Mouse (Mus musculus): ENCODE results near the gene Krt25. TPM values are rescaled to one million over a fixed set of nuclear protein-coding genes. Genes with fewer than 3 reads are reported as not detected.

Gene Krt25
- total and polyA plus RNA-seq, 3 experiments = 0.17 to 1.0 (median 0.69) TPM

DNA sequence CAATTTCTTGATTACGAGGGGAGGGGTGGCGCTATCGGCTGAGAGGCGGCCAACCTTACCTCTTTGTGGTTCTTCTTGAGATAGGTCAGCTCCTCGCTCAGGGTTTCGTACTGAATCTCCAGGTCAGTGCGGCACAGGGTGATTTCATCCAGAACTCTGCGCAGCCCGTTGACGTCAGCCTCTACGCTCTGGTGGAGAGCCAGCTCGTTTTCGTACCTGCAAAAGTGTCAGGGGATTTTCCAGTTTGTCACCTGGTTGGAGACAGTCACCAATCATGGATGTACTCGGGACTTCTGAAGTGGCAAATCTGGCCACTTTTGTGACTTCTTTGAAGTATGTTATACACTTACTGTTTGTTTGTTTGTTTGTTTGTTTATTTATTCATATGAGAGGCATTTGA lies 1.7 kb downstream of the Krt25 start:
- Histone ChIP-seq H3K9ac (ENCODE audit: insufficient read depth, low read depth) (no peak overlapping the region), H3K9me3 (replicated peaks; ENCODE audit: low read length) (no peaks in the 10 kb centered on the region), H3K4me2 (ENCODE audit: insufficient read depth, low read depth, poor library complexity, severe bottlenecking) (peak overlapping the region; percentile 70; the same call in 1 of the 2 replicates), H3K27me3 (replicated peaks) (peaks cover 37% of the 10 kb centered on the region), H3K4me1 (ENCODE audit: control insufficient read depth in 1 of 2, insufficient read depth in 2 of 2) (peaks cover 3 to 16% of the 10 kb centered on the region in 2 experiments), H3K79me2 (replicated peaks; ENCODE audit: control insufficient read depth, extremely low read depth, insufficient read depth, poor library complexity, severe bottlenecking) (no peaks in the 10 kb centered on the region), H3K4me3 (replicated peaks in 1 of 3; ENCODE audit: low read depth in 2 of 3, low read length in 2 of 3, poor library complexity in 1 of 3) (no peak overlapping the region), H3K36me3 (replicated peaks in 1 of 2; ENCODE audit: control insufficient read depth in 1 of 2, insufficient read depth in 1 of 2, low read length in 1 of 2) (no peaks in the 10 kb centered on the region), H3K27ac (ENCODE audit: insufficient read depth, low read depth) (no peak overlapping the region)
- in situ Hi-C loops (cut with MboI; ENCODE audit: low pct_ligation_motif_present, low pct_unique_long_range_greater_than_20kb, low sequenced_read_pairs) (no loop called here), dilution Hi-C loops (cut with MboI; ENCODE audit: extremely low pct_ligation_motif_present, extremely low pct_unique_long_range_greater_than_20kb, low sequenced_read_pairs) (no loop called here)
- TF ChIP-seq IRF4 (IDR thresholded peaks at IDR 0.05; ENCODE audit: low read depth, low read length) (peak; percentile 69), CHD2 (IDR thresholded peaks at IDR 0.05; ENCODE audit: low read length) (no peak), E2F4 (IDR thresholded peaks at IDR 0.05; ENCODE audit: insufficient replicate concordance, low read depth, low read length) (no peak), JUND (conservative IDR thresholded peaks at IDR 0.05; ENCODE audit: low read depth, low read length) (no peak), BHLHE40 (IDR thresholded peaks at IDR 0.05; ENCODE audit: low read depth, low read length) (peak; percentile 52; the same call in 1 of the 2 replicates), MAFK (IDR thresholded peaks at IDR 0.05; ENCODE audit: insufficient replicate concordance, low read length) (no peak), ZKSCAN1 (IDR thresholded peaks at IDR 0.05; ENCODE audit: borderline replicate concordance, low read depth, low read length) (no peak), MAX (IDR thresholded peaks at IDR 0.05; ENCODE audit: low read length) (no peak), SIN3A (IDR thresholded peaks at IDR 0.05; ENCODE audit: low read length) (no peak; the same call in 1 of the 2 replicates), PAX5 (IDR thresholded peaks at IDR 0.05; ENCODE audit: low read length) (no peak), MYC (IDR thresholded peaks at IDR 0.05; ENCODE audit: low read depth, low read length) (no peak), POLR2AphosphoS2 (IDR thresholded peaks at IDR 0.05; ENCODE audit: low read depth, low read length) (no peak), ZC3H11A (IDR thresholded peaks at IDR 0.05; ENCODE audit: low read depth, low read length) (no peak), MXI1 (IDR thresholded peaks at IDR 0.05; ENCODE audit: low read depth, low read length) (no peak), SMC3 (IDR thresholded peaks at IDR 0.05; ENCODE audit: low read depth, low read length) (no peak), GABPA (IDR thresholded peaks at IDR 0.05; ENCODE audit: insufficient replicate concordance, low read depth, low read length) (no peak), TCF12 (IDR thresholded peaks at IDR 0.05; ENCODE audit: low read depth, low read length) (peak; percentile 34; the same call in 1 of the 2 replicates), USF1 (IDR thresholded peaks at IDR 0.05; ENCODE audit: low read depth, low read length) (no peak), EP300 (IDR thresholded peaks at IDR 0.05; ENCODE audit: low read length) (peak; percentile 56; the same call in 1 of the 2 replicates), KAT2A (IDR thresholded peaks at IDR 0.05; ENCODE audit: insufficient replicate concordance, low read length) (no peak), ELF1 (IDR thresholded peaks at IDR 0.05; ENCODE audit: low read depth, low read length) (no peak), ZNF384 (IDR thresholded peaks at IDR 0.05; ENCODE audit: low read depth, low read length) (no peak), MEF2A (IDR thresholded peaks at IDR 0.05; ENCODE audit: borderline replicate concordance, low read depth, low read length) (0 out of 2 replicates have a peak, but pooled peaks have one; percentile 13), HCFC1 (IDR thresholded peaks at IDR 0.05; ENCODE audit: low read depth, low read length) (peak; percentile 27; the same call in 1 of the 2 replicates), CTCF (conservative IDR thresholded peaks at IDR 0.05 in 1 of 2, IDR thresholded peaks at IDR 0.05 in 1 of 2; ENCODE audit: low read depth in 2 of 2, low read length in 2 of 2) (peak in 1 of 2 experiments; percentile 17; a peak in 1 of 4 replicates), NRF1 (IDR thresholded peaks at IDR 0.05; ENCODE audit: low read depth, low read length) (0 out of 2 replicates have a peak, but pooled peaks have one; percentile 35), UBTF (IDR thresholded peaks at IDR 0.05; ENCODE audit: low read depth, low read length) (no peak), ZMIZ1 (IDR thresholded peaks at IDR 0.05; ENCODE audit: low read depth, low read length) (no peak), TBP (conservative IDR thresholded peaks at IDR 0.05; ENCODE audit: low read depth, low read length) (no peak), JUN (IDR thresholded peaks at IDR 0.05; ENCODE audit: insufficient read depth, low read depth, low read length) (no peak; the same call in 1 of the 2 replicates), RAD21 (IDR thresholded peaks at IDR 0.05; ENCODE audit: low read depth, low read length) (no peak), CHD1 (IDR thresholded peaks at IDR 0.05; ENCODE audit: low read depth, low read length) (no peak), POLR2A (IDR thresholded peaks at IDR 0.05; ENCODE audit: low read depth, low read length) (no peak), MAZ (IDR thresholded peaks at IDR 0.05; ENCODE audit: low read depth, low read length) (0 out of 2 replicates have a peak, but pooled peaks have one; percentile 29), USF2 (conservative IDR thresholded peaks at IDR 0.05; ENCODE audit: low read depth, low read length) (no peak), ETS1 (conservative IDR thresholded peaks at IDR 0.05; ENCODE audit: low read depth, low read length) (peak; percentile 61), NELFE (IDR thresholded peaks at IDR 0.05; ENCODE audit: low read depth, low read length) (no peak), RCOR1 (conservative IDR thresholded peaks at IDR 0.05; ENCODE audit: low read depth, low read length) (no peak)
- peak; percentile 45 for DNase-seq (ENCODE audit: extremely low read depth)

Data from CH12.LX (cell line).